Mouse (Mus musculus): ENCODE results near the gene Dppa1.
"Not testable (repeated sequence)": the region's sequence is repeated elsewhere in the genome, so short reads cannot be mapped to it uniquely, and the experiment has no call there.

Dppa1 gene

DNA sequence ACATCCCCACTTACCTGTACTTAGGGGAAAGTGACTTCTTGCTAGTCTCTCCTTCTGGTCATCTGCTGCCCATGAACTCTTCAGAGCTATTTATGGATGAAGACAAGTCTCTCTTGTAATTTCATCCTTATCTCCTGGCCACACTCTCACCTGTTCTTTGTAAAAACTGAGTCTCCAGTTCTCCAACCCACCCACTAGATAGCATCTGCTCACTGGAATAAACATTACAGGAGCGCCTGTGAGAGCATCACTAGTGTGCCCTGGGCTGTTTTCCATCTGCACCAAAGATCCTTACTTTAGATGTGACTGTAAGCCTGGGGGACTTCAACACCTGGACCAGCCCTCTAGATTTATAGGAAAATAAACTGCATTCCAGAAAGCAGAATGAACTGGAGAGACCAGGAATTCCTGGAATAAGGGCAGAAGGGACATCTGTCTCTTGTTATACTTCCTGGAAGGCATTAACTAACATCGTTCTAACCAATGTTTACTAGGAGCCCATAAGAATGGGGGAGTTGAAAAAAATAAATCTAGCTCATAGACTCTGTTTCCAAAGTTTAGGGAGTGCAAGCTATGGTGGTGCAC is at the start of gene Dppa1:
Gene Dppa1, minus strand, starts transcription at position 51 of the 585 bp plus-strand sequence.
- no peak for DNase-seq (ENCODE audit: extremely low read depth, low read depth, low spot score)

DNA sequence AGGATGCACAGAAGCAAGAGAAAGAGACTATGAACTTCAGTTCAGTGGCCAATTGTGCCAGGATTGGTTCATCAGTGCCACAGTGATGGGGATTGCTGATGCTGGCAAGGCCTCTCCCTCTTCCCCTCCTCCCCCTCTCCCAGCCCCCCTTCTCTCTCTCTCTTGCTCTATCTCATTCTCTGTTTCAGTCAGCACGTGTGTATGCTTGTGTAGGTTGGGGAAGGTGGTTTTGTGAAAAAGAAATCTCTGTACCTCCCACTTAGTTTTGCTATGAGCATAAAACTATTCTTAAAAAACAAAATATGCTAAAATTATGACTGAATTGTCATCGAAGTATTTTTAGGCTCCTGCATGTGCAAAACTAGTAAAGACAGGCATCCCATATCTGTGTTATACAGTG is 38.9 kb upstream of the Dppa1 start:
- no peak for DNase-seq (ENCODE audit: extremely low read depth, low read depth, low spot score)

DNA sequence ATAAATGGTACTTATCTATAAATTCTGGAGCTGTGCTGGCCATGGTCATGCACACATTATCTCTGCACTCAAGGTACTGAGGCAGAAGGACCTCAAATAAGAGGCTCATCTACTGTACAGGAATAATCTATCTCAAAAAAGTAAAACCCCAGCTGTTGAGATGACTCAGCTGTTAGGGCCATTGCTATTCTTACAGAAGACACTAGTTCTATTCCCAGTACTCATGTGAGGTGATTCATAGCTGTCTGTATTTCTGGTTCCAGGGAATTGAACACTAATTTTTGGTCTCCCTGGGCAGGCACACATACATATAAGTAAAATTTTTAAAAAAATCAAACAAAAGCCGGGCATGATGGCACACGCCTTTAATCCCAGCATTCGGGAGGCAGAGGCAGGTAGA is 38.0 kb upstream of the Dppa1 start:
- DNase-seq (ENCODE audit: extremely low read depth, low read depth, low spot score): no peak

DNA sequence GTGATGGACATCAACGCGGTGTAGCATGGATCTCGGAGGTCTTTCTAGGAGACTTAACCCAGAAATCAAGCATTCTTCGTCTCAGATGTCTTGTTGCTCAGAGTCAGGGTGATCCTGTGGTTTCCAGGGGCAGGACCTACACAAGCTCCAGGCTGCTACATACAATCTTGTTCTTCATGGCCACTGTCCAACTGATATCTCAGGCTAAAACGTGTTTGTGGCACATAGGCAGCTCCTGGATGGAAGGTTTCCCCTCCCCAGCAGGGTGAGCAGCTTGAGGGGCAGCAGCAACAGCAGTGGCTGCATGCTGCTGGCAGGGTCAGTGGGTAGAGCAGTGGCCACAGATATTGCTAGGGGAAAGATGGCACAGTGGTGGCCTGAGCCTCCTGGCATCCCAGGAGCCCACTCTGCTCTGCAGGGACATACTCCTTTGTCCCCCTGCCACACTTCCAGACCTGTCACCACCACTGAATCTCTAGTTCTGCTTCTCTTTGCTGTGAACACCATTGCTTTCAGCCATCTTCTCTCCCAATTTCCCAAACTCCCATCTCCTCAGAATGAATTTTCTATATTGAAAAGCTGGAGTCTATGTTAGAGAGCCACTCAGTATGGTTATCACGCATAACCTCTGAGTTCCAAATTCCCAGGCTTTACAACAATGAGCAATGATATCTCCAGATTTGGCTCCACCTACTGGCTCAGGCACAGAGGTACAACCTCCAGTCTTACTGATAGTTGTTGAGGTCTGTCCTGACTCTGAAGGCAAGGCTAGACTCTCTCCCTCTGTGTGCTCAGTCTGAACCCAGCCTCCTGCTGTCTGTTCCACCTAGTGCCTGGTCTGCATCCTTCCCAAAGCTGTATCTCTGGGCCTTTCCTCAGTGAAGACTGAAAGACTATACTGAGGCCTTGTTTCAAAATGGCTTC is 36.8 kb upstream of the Dppa1 start:
- no peak for DNase-seq (ENCODE audit: extremely low read depth, low read depth, low spot score)

DNA sequence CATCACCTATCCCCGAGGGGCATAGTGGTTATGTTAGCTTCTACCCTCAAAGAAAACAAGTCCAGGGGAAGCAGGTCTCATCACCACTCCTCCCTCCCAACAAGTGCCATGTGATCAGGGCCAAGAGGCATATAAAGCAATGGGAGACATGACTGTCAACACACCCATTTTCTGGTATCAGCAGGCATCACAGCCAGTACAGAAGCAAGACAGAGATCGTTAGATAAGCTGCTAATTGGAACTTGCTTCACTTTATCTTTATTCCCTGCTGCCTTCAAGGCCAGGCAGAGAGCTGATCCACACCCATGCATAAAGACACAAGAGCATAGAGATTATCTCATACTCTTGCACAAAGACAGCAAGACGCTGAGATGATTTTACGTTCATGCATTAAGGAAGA is 34.2 kb upstream of the Dppa1 start:
- DNase-seq (ENCODE audit: extremely low read depth, low read depth, low spot score): no peak

DNA sequence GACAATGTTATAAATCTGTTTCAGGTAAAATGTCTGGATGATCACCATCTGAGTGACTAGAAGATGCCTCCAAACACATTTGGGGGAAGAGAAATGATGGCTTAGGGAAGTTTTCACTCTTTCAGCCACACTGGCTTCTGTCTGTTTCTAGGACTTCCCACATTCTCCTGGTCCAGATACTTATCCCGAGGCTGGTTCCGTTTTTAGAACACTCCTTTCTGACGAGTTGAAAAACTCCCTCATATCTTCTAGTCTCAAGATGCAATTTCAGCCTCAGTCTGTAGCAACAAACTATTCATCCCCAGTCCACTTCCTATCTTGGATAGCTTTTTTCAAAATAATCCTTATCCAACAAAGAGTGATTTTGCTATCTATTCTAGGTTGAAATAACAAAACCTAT is 23.4 kb upstream of the Dppa1 start:
- DNase-seq (ENCODE audit: extremely low read depth, low read depth, low spot score): no peak

DNA sequence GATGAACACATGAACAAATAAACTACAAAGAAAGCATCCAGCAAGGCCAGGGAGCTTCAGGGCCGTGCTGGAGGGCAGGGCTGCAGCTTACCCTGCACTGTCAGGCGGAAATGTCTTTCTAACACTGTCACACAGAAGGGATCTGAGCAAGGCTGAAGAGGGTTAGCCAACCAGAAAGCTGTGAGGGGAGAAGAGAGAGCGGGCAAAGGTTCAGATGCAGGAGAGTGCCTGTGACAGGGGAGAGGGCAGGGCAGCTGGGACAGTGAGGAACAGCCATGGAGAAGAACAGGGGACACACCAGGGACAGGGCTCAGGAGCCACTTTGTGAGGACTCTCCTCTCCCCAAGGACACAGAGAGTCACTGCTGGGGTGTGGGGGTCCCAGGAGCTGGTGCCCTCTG is 20.6 kb upstream of the Dppa1 start:
- DNase-seq (ENCODE audit: extremely low read depth, low read depth, low spot score): not testable (repeated sequence)

DNA sequence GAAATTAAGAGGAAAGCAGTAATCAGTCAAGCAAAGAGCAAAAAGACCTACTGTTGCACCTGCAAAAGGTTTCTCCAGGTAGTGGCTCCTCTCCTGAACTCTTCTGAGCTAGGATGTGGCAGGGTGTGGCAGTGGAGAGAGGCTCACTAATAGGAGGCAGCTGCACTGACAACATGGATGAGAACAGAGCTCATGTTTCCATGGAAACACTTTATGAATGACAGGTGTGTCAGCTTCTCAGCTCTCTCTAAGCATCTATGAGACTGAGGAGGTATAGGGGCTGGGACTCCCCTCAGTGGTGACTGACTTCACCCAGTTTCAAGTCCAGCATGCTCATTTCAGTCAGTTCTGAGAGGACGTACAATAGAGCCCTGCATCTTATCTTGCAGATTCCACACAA is 15.8 kb upstream of the Dppa1 start:
- DNase-seq (ENCODE audit: extremely low read depth, low read depth, low spot score): no peak

DNA sequence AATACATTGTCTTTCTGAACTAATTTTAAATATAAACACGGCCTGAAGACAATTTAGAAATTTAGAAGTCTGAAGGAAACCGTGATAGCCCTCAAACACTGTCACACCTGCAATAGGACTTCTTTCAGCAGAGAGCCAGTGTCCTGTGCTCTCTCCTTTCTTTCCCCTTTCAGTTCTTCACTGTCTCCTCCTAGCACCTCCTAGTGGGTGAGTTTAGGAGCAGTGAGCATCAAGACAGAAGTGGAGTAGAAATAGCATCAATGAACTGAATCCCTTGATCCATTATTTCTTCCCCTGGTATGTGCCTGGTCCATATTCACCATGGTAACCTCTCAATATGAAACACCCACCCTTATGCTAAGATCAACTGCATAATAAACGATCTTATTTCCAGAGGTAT is 7.5 kb upstream of the Dppa1 start:
- no peak for DNase-seq (ENCODE audit: extremely low read depth, low read depth, low spot score)

DNA sequence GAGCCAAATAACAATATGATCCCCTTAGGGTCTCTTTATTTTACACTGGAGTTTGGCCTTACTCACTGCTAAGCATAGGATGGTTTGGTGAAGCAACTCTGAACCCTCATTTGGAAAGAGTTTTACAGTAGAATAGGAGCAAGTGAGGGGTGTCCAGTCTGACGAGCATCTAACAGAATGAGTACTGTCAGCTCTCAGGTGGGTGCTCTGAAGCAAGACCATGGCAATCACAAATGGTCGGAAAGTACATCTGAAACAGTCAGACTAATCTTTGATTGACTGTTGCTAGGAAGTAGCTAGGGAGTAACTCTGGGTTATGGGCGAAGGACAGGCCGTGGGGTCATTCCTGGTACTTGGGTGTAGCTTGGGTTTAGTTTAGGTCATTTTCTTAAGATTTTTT is 6.5 kb upstream of the Dppa1 start:
- not testable (repeated sequence) for DNase-seq (ENCODE audit: extremely low read depth, low read depth, low spot score)

DNA sequence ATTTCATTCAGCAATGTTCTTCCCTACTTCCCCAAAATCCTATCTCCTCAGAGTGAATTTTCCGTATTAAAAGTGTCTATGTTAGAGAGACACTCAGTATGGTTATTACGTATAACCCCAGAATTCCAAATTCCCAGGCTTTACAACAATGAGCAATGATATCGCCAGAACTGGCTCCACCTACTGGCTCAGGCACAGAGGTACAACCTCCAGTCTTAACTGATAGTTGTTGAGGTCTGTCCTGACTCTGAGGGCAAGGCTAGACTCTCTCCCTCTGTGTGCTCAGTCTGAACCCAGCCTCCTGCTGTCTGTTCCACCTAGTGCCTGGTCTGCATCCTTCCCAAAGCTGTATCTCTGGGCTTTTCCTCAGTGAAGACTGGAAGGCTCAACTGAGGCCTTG is 2.6 kb upstream of the Dppa1 start:
- no peak for DNase-seq (ENCODE audit: extremely low read depth, low read depth, low spot score)

DNA sequence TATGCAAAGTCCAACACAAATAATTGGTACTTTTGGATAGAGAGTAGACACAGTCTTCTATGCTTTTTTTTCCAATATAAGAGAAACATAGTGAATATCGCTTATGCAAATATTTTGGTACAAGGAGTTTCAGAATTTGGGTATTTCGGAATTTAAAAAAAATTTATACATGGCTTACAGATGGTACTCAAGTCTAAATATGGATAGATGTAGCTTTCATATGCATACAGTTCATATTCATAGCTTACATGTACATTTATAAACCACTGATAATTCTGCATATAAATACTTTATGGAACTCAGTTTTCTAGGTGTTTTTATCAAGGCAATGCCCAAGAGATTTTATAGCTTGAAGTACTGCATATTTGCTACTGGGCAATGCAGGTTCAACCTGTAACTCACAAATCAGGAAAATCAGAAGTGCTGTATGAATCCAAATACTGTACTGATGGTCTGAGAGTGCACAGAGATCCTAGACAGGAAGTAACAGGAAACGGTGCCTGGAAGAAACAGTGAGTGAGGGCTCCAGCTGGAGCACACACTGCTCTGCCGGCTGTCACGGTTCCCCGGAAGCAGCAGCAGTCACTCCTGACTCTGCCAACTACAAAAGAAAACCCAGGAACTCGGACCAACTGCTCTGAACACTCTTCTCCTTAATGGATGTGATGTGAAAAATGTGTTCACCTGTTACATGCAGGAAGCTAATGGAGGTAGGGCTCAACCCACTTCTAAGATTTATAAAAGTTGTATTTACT is 8.5 kb downstream of the Dppa1 start:
- DNase-seq (ENCODE audit: extremely low read depth, low read depth, low spot score): no peak

DNA sequence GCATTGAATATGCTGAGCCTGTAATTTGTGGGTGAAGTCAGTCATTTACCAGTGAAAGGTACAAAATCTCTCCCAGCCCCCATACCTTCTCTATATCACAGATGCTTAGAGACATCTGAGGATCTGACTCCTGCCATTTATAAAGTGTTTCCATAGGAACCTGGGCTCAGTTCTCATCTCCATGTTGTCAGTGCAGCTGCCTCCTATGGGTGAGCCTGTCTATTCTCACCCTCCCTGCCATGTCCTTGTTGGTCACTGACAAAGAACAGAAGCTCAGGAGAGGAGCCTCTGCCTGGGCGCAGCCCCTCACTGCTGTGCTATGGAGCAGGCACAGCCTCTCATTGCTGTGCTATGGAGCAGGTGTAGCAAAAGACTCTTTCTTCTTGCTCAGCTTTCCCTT is 9.1 kb downstream of the Dppa1 start:
- no peak for DNase-seq (ENCODE audit: extremely low read depth, low read depth, low spot score)

DNA sequence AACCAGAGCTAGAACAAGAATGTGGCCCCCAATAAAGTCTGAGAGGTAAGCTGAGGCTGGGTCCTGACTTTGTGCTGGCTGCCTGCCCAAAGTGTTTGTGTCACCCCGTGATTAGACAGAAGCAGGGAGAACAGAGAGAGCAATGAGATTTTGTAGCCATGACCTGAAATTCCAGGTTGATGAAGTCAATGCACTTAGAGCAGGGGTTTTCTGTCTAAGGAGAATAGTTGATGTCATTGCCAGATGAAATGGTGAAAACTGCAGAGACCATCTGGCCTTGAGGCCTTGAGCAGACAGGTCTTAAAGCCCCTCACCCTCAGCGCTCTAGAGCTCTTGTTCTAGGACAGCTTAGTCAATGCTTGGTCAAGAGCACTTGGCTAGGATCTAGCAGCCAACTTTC is 36.6 kb downstream of the Dppa1 start:
- no peak for DNase-seq (ENCODE audit: extremely low read depth, low read depth, low spot score)

DNA sequence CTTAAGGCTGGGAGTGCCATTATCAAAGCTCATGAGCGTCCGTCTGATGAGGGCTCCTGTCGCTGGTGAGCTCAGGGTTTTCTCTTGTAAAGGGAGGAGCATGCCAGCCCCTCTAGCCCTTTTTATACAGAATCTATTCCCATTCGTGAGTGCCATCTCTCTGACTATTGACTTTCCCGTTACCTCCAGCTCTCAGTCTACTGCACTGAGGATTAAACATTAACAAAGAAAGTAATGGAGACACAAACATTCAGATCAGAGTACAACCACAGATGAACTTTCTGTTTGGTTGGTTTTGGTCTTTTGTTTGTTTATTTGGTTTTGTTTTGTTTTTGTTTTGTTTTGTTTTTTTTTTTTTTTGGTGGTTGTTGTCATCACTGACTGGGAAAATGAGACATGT is 46.3 kb downstream of the Dppa1 start:
- no peak for DNase-seq (ENCODE audit: extremely low read depth, low read depth, low spot score)

DNA sequence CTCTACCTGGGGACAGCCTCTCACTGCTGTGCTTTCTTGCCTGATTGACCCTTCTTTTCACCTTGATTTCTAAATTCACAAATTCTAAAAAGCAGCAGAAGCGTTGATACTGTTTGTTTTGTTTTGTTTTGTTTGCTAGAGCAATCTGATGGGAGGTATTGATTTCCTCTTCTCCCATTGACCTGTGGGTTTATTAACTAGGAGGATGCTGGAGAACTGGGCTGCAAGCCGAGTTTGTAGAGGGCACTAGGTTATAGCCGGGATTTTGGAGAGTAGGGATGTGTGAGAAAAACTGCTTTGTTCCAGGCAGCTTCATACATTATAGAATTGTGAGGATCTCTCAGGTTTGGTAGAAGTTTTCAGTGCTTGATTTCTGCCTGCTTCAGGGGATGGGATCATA is 48.6 kb downstream of the Dppa1 start:
- no peak for DNase-seq (ENCODE audit: extremely low read depth, low read depth, low spot score)

DNA sequence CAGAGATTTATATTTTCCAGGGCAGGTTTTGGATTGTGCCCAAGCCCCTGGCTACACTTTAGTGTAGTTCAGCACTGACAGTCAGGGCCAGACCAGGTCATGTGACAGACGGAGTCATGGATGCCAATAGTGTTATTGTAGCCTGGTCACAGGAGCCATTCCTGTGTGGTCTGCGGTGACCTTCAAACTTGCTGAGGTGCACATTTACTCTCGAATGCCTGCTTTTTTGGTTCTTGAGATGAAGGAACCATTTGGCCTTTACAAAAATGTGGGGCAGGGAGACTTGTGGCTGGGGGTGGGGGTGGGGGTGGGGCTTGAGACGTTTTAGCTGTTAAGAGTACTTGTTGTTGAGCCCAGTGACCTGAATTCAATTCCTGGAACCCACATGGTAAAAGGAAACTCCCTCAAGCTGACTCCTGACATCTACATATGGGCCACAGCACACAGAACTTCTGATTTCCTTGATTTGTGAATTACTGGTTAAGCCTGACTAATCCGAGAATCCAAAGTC is 50.2 kb downstream of the Dppa1 start:
- DNase-seq (ENCODE audit: extremely low read depth, low read depth, low spot score): no peak

DNA sequence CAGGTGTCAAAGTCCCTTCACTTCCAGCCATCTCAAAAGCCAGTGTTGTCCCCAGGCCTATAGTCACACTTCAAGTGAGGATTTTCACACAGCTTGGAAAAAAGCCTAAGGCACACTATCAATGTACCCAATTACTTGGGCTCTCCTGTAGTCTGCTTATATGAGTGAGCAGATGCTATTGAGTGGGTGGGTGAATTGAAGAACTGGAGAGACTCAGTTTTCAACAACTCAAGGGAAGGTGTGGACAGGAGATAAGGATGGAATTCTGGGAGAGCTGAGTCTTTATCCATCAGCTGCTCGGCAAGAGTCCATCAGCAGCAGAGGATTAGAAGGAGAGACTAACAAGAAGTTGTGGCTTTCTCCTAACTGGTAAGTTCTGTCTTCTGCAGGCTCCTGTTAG is 57.7 kb downstream of the Dppa1 start, which contains the start of gene BC053393:
Gene BC053393, plus strand, starts transcription at position 210 of the 400 bp plus-strand sequence.
- no peak for DNase-seq (ENCODE audit: extremely low read depth, low read depth, low spot score)

DNA sequence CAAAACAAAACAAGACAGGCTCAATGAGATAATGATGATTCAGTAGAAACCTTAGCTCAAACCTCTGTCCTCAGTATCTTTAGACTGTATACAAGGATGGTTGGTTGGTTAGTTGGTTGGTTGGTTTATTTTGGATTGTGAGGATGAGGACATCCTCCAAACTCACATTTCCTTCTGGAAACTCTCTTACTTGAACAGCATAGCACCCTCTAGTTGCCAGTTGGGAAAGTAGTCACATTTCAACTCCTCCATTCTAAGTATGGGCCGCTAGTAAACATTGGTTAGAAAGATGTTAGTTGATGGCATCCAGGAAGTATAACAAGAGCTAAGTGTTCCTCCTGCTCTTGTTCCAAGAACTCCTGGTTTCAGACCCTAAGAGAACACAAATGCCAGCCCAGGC is 60.0 kb downstream of the Dppa1 start:
- DNase-seq (ENCODE audit: extremely low read depth, low read depth, low spot score): no peak

DNA sequence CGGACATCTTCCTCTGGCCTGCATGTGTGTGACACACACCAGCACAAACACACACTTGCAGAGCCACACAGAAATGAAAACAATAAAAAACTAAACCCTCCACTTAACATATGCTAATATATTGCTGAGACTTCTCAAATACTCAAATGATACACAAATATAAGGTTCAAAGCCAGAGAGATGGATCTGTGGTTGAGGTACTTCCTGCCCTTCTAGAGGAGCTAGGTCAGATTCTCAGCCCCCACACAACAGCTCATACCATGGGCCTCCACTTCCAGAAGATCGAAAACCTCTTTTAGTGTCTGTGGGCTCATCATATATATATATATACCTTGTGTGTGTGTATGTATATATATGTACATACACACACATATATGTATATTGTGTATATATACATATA is 63.1 kb downstream of the Dppa1 start:
- no peak for DNase-seq (ENCODE audit: extremely low read depth, low read depth, low spot score)

DNA sequence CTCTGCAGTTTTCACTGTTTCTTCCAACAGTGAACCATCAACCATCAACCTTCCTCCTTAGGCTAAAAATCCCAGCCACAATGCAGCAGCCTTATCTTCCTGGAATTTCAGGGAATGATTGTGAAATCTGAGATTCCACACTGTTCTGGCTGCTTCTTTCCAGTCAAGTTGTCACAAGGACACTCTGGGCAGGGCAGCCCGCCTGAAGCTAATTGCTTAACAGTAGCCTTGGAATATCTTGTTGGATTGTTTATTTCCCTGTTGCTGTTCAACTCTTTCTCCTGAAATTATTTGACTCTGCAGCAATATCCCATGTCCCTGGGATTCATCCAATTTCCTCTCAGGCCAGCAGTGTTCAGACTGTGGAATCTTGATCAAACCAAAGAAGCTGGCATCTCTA is 64.4 kb downstream of the Dppa1 start:
- no peak for DNase-seq (ENCODE audit: extremely low read depth, low read depth, low spot score)

DNA sequence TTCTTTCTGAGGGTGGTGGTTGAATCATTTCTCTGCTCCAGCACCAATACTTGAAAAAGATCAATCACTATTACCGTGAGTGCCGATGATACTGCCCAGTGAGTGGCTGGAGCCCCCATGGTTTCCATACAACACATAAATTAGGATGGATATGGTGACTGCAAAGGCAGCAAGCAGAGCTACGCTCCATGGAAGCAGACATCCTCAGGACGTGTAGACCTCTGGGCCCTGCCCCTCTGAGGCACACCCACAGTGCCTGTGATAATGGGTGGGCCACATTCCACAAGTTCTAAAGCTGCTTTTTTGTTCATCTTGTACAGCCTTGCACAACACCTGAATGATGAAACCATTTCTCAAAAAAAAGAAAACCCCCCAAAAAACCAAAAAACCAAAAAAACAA is 68.0 kb downstream of the Dppa1 start:
- no peak for DNase-seq (ENCODE audit: extremely low read depth, low read depth, low spot score)
